Mouse (Mus musculus) stomach, postnatal 0 days (tissue): ENCODE results near the gene Ppp2r2d.

Experiments used
- CTCF ChIP-seq: IDR thresholded peaks from 2 replicates; pipeline ENCODE4 v1.5.1; 2016; ENCODE audit warnings: antibody characterized with exemption, low read depth, mild to moderate bottlenecking, moderate library complexity
- EP300 ChIP-seq: optimal IDR thresholded peaks from 2 replicates; pipeline ENCODE3; 2016; ENCODE audit warnings: antibody characterized with exemption

- peak; percentile 23; the same call in 1 of the 2 replicates for TF ChIP-seq CTCF
- no peak for TF ChIP-seq EP300
Observed at GRCm38 (mm10) chr7:138867286-138867685, 21.4 kb downstream of the Ppp2r2d start.
